Mouse (Mus musculus) B cell, adult 2 months (primary cell): ENCODE results near the gene Ggt5.

Source experiments
- DNase-seq, 2 experiments: peaks; one replicate each; pipeline ENCODE4 v3.0.0; 2022

Gene Ggt5

DNA sequence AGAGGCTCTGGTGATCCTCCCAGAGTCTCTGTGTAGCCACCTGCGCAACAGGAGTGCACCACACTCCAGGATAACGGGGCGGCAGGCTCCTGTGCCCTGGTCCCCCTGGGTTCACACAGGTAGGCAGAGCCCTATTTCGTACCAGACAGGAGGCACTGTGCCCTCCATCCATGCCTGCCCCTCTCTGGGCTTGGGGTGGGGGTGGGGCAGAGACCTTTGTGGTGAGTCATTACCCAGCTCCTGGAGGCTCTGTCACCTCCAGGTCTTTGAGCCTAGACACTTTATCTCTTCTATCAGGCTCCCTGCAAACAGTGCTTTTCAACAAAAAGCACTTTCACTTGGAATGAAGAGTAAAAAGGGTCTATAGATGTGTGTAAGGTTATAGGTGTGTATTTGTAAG lies 20.3 kb upstream of the Ggt5 start:
- no peak for DNase-seq

DNA sequence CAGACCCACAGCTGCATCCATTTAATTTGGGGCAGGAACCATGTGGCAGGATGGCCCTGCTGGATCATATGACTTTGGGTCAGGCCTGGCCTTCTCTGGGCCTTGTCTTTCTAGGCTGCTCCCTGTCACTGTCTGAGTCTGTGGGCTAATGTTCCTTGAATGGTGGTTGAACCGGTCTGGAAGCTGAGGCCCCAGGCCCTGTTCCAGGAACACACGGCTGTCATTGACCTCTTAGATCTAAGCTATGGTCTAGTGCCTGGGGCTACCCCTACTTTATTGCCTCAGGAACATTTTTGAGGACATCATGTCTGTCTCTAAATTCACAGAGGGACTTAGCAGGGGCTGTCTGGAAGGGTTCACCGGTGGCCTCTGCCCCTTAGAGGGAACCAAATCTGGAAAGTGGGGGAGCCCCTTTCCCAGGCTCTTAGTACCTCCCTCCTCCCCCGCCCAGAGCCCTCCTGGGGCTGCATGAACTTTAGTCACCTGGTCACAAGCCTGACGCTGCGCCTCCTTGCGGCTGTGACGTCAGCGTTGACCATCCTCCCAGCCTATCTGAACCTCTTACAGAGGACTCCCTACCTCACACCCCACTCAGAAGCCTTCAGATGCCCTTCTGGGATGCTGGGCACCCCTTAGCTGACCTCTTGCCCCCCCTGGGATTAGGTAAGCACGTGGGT lies 18.0 kb upstream of the Ggt5 start:
- no peak for DNase-seq

DNA sequence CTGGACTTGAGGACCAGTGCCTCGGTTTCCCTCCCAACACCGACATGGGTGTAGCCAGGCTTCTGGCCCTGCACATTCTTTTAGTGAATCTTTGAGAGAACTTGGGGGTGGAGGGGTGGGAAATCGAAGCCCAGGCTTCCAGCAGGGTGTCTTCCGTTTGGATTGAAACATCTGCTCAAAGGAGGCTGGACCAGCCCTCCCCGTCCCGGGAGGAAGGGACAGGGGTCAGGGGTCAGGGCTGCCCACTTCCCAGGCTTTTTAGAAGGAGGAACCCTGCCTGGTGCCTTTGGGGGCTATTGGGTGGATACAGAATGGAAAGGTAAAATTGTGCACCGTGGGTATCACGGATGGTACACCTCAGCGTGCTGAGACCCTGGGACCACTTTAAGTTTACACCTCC lies 17.2 kb upstream of the Ggt5 start:
- DNase-seq: no peak

DNA sequence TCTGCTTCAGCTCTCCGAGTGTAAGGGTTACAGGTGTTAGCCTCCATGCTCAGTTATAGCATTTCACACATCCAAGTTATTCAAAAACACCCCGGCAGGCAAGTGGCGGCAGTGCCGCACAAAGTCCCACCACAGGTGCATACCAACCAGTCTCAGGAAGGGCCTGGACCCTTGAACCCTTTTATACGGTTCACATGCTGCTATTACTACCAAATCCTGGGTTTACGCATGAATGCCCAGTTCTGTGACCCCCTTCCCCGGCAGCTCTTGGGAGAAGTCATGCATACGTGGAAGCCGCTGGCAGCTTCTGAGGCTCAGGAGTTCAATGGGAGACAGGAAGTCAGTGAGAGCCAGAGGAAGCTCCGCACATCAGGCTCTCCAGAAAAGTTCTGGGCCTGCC lies 16.0 kb upstream of the Ggt5 start:
- no peak for DNase-seq

DNA sequence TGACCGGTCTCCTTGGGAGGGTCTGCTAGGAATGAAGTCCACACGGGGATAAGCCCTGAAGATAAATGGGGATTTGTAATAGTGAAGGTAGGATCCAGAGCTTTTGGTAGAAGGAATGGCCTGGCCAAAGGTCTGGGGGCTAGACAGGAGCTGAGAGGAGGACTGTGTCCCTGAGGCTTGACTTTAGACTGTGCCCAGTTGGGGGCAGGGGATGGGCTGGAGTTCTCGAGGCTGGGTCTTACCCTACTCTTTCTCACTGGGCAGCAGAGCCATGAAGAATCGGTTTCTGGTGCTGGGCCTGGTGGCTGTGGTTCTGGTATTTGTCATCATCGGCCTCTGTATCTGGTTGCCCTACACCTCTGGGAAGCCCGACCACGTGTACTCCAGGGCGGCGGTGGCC lies 15.2 kb upstream of the Ggt5 start:
- DNase-seq: no peak

- DNase-seq: no peak
Measured at GRCm38 (mm10) chr10:75579129-75579528, 10.0 kb upstream of the Ggt5 start.

- peak; percentile 94 to 96 for DNase-seq
Measured at GRCm38 (mm10) chr10:75585876-75586552, 3.1 kb upstream of the Ggt5 start.

- no peak for DNase-seq
Measured at GRCm38 (mm10) chr10:75586553-75586879, 2.6 kb upstream of the Ggt5 start.

DNA sequence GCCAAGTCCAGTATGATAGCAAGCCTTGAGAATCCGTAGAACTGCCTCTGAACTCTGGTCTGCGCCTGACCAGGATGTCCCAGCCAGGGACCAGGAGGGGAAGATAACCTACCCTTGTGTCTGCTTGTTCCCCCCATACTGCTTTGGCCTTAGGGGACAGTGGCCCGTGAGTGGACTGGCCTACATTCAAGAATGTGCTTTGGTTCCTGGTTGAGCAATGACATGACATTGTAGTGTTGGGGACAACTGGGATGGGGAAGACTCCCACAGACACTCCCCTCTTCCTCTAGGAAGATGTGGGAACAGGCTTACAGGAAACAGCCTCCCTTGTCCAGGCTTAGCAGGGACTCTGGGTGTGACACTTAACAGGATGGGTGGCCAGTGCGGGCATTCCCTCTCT lies 1.4 kb upstream of the Ggt5 start:
- no peak for DNase-seq

GRCm38 (mm10) chr10:75588336-75588735 lies 804 bp upstream of the Ggt5 start:
- no peak for DNase-seq

GRCm38 (mm10) chr10:75589651-75590050 lies 511 bp downstream of the Ggt5 start:
- peak; percentile 36 to 39 for DNase-seq

- DNase-seq: peak; percentile 85 to 90
Measured at GRCm38 (mm10) chr10:75591211-75591894, 2.2 kb downstream of the Ggt5 start.

- DNase-seq: no peak
Measured at GRCm38 (mm10) chr10:75592585-75592984, 3.4 kb downstream of the Ggt5 start.

- no peak for DNase-seq
Measured at GRCm38 (mm10) chr10:75595981-75596380, 6.8 kb downstream of the Ggt5 start.

GRCm38 (mm10) chr10:75600189-75600730 lies 11.1 kb downstream of the Ggt5 start:
- no peak for DNase-seq

DNA sequence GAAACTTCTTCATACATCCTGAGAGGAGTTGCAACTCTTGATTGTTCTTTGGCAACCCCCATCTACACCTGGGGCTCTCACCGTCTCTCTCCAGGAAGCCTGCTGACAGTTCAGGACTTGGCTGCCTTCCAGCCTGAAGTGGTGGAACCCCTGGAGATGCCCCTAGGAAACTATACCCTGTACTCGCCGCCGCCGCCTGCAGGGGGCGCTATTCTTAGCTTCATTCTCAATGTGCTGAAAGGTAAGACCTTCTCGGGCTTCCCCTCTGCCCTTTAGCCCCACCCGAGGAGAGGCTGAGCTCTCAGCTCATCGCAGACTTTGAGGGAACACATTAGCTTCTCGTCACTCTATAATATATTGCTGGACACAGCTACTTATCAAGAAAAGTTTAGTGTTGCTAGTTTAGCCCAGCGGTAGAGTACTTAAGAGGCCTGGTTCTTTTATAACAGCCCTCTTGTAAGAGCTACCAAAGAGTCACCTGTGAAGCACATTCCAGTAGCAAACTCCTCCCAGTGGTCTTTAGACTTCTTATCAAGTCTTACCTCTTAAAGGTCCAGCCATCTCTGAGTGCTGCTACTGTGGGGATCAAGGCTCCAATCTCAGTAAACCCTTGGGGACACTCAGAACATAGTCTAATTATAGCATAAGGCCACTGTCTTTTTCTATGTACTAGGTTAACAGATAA lies 16.2 kb downstream of the Ggt5 start:
- DNase-seq: peak; percentile 64 to 69

DNA sequence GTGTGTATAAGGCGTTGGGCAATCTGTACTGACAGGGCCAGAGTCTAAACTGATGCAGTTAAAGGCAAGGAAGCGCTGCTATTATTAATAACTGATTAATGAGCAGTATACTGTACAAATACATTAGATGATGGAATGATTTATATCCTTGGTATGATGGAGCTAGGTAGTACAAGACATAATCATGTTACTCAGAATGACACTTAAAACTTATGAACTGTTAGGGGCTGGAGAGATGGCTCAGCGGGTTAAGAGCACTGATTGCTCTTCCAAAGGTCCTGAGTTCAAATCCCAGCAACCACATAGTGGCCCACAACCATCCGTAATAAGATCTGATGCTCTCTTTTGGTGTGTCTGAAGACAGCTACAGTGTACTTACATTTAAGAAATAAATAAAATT lies 18.1 kb downstream of the Ggt5 start:
- DNase-seq: no peak

GRCm38 (mm10) chr10:75608975-75609374 lies 19.8 kb downstream of the Ggt5 start:
- no peak for DNase-seq

- no peak for DNase-seq
Measured at GRCm38 (mm10) chr10:75610486-75610885, 21.3 kb downstream of the Ggt5 start.

- no peak for DNase-seq
Measured at GRCm38 (mm10) chr10:75616044-75616443, 26.9 kb downstream of the Ggt5 start.

DNA sequence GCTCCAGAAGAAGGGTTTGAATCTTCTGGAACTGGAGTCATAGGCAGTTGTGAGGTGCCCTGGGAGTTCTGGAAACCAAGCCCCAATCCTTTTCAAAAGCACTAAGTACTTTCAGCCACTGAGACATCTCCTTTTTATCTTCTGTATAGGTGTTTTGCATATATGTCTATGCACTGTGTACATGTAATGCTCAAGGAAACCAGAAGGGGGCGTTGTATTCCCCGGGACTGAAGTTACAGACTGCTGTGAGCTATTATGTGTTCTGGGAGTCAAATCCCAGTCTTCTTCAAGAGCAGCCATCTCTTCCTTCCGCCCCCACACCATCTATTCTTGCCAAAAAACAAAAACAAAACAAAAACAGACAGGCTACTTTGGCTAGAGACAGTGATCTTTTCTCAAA lies 31.7 kb downstream of the Ggt5 start:
- DNase-seq: no peak

GRCm38 (mm10) chr10:75625920-75626319 lies 36.8 kb downstream of the Ggt5 start:
- DNase-seq: no peak

GRCm38 (mm10) chr10:75626991-75627390 lies 37.9 kb downstream of the Ggt5 start:
- no peak for DNase-seq
